Mouse (Mus musculus): ENCODE results near the gene Srsf12. TPM values are rescaled to one million over a fixed set of nuclear protein-coding genes. Genes with fewer than 3 reads are reported as not detected.

Srsf12 gene
- total RNA-seq, 2 experiments from 2014 or later: 27.5 to 31.7 TPM

Other genes starting within 250 kb of the Srsf12 start
- 10 to 100 TPM; 65.9 to 78.5 TPM for gene Rragd, start 226.0 kb upstream of the Srsf12 start, total RNA-seq (2021)
- gene Ube2j1, start 177.6 kb upstream of the Srsf12 start, total RNA-seq (2021): 100 to 1,000 TPM; 109 to 118 TPM
- gene Gabrr2, start 146.0 kb upstream of the Srsf12 start, total RNA-seq (2021): under 1 TPM in 1 of 2 experiments, not detected in 1; 0.49 TPM
- gene Gabrr1, start 76.5 kb upstream of the Srsf12 start, total RNA-seq (2021): not detected
- gene Pm20d2, start 19.3 kb upstream of the Srsf12 start, total RNA-seq (2021): 1 to 10 TPM; 6.3 to 7.1 TPM
- gene Pnrc1, start 81.2 kb downstream of the Srsf12 start, total RNA-seq (2021): 100 to 1,000 TPM; 115 to 122 TPM
- gene Rngtt, start 101.3 kb downstream of the Srsf12 start, total RNA-seq (2021): 10 to 100 TPM; 19.2 to 22.0 TPM